Mouse (Mus musculus): ENCODE data around the gene Smad6. TPM values are rescaled to one million over a fixed set of nuclear protein-coding genes. Genes with fewer than 3 reads are reported as not detected.

Gene Smad6
- polyA plus RNA-seq, 2 experiments, result 1.8 to 3.9 TPM

- ATAC-seq (ENCODE audit: insufficient read depth) (no peak), DNase-seq (ENCODE audit: low read depth in 3 of 3, low spot score in 3 of 3) (no peak)
- H3K9me3 ChIP-seq (ENCODE audit: control insufficient read depth, low read length), result no peaks in the 10 kb centered on the region
- no peaks in the 10 kb centered on the region for H3K27me3 ChIP-seq (ENCODE audit: control insufficient read depth, insufficient read depth, low read length)
- H3K9ac ChIP-seq (replicated peaks), result no peak overlapping the region
- TF ChIP-seq EP300 (IDR thresholded peaks at IDR 0.05; ENCODE audit: low read depth), result no peak
- TF ChIP-seq CTCF (IDR thresholded peaks at IDR 0.05; ENCODE audit: low read depth), result no peak
- 0 out of 4 replicates have a peak, but pooled peaks cover 0 to 2% of the 10 kb centered on the region in 2 experiments for H3K4me1 ChIP-seq (replicated peaks; ENCODE audit: control insufficient read depth in 2 of 2, insufficient read depth in 2 of 2, low read length in 1 of 2)
- H3K4me3 ChIP-seq (ENCODE audit: insufficient read depth in 1 of 2, low read depth in 2 of 2, low read length in 2 of 2), result no peak overlapping the region
- no peak overlapping the region for H3K4me2 ChIP-seq (ENCODE audit: low read depth)
- H3K27ac ChIP-seq, result no peak overlapping the region
- H3K36me3 ChIP-seq (replicated peaks; ENCODE audit: control insufficient read depth, insufficient read depth, low read depth), result no peaks in the 10 kb centered on the region
- 42% methylated on average over 9 of the region's 9 CpGs for WGBS (ENCODE audit: insufficient replicate concordance)
Measured at GRCm38 (mm10) chr9:63912051-63912450, 109.8 kb downstream of the Smad6 start.

- Histone ChIP-seq H3K27ac (no peak overlapping the region), H3K36me3 (replicated peaks; ENCODE audit: control insufficient read depth, insufficient read depth, low read depth) (no peaks in the 10 kb centered on the region), H3K9me3 (ENCODE audit: control insufficient read depth, low read length) (no peaks in the 10 kb centered on the region), H3K27me3 (ENCODE audit: control insufficient read depth, insufficient read depth, low read length) (no peaks in the 10 kb centered on the region), H3K4me2 (ENCODE audit: low read depth) (no peak overlapping the region), H3K4me3 (ENCODE audit: insufficient read depth in 1 of 2, low read depth in 2 of 2, low read length in 2 of 2) (no peak overlapping the region), H3K4me1 (replicated peaks; ENCODE audit: control insufficient read depth in 2 of 2, insufficient read depth in 2 of 2, low read length in 1 of 2) (no peaks in the 10 kb centered on the region), H3K9ac (replicated peaks) (no peak overlapping the region)
- DNase-seq (ENCODE audit: low read depth in 3 of 3, low spot score in 3 of 3), result peak; percentile 38 to 45 (median 41)
- no peak for ATAC-seq (ENCODE audit: insufficient read depth)
- 9% methylated on average over 5 of the region's 5 CpGs for WGBS (ENCODE audit: insufficient replicate concordance)
- TF ChIP-seq CTCF (IDR thresholded peaks at IDR 0.05; ENCODE audit: low read depth) (peak; percentile 99), EP300 (IDR thresholded peaks at IDR 0.05; ENCODE audit: low read depth) (no peak)
Measured at GRCm38 (mm10) chr9:63909618-63910017, 112.2 kb downstream of the Smad6 start.

GRCm38 (mm10) chr9:63904543-63904942, 117.3 kb downstream of the Smad6 start:
- no peak for ATAC-seq (ENCODE audit: insufficient read depth)
- Histone ChIP-seq H3K9ac (replicated peaks) (no peak overlapping the region), H3K4me2 (ENCODE audit: low read depth) (no peak overlapping the region)

More at GRCm38 (mm10) chr9:63904543-63904942, 117.3 kb downstream of the Smad6 start:
- no peaks in the 10 kb centered on the region for H3K4me1 ChIP-seq (replicated peaks; ENCODE audit: control insufficient read depth in 2 of 2, insufficient read depth in 2 of 2, low read length in 1 of 2)
- TF ChIP-seq EP300 (IDR thresholded peaks at IDR 0.05; ENCODE audit: low read depth), result no peak
- peak; percentile 37 for TF ChIP-seq CTCF (IDR thresholded peaks at IDR 0.05; ENCODE audit: low read depth)
- no peaks in the 10 kb centered on the region for H3K9me3 ChIP-seq (ENCODE audit: control insufficient read depth, low read length)
- DNase-seq (ENCODE audit: low read depth in 3 of 3, low spot score in 3 of 3), result no peak
- H3K27ac ChIP-seq, result no peak overlapping the region
- no peaks in the 10 kb centered on the region for H3K36me3 ChIP-seq (replicated peaks; ENCODE audit: control insufficient read depth, insufficient read depth, low read depth)
- H3K4me3 ChIP-seq (ENCODE audit: insufficient read depth in 1 of 2, low read depth in 2 of 2, low read length in 2 of 2), result no peak overlapping the region
- no peaks in the 10 kb centered on the region for H3K27me3 ChIP-seq (ENCODE audit: control insufficient read depth, insufficient read depth, low read length)
- WGBS (ENCODE audit: insufficient replicate concordance), result 62% methylated on average over 2 of the region's 2 CpGs

Other genes with a start within 250 kb of the Smad6 start
- 0.02 TPM in 1 of 2 replicates, not detected in the other for gene Lctl, start 95.1 kb upstream of the Smad6 start, polyA plus RNA-seq (2012; rRNA removed)
- not detected in 2 replicates for gene Lctl, start 95.1 kb upstream of the Smad6 start, polyA plus RNA-seq (2014; fragmentation: Nextera tagmentation; extraction: Ambion mirVana)
- gene Zwilch, start 151.0 kb upstream of the Smad6 start, polyA plus RNA-seq (2012; rRNA removed), result 15.1 and 34.4 TPM in 2 replicates
- gene Zwilch, start 151.0 kb upstream of the Smad6 start, polyA plus RNA-seq (2014; fragmentation: Nextera tagmentation; extraction: Ambion mirVana), result 11.8 and 14.6 TPM in 2 replicates
- 583 and 863 TPM in 2 replicates for gene Rpl4, start 151.3 kb upstream of the Smad6 start, polyA plus RNA-seq (2012; rRNA removed)
- gene Rpl4, start 151.3 kb upstream of the Smad6 start, polyA plus RNA-seq (2014; fragmentation: Nextera tagmentation; extraction: Ambion mirVana), result 840 and 926 TPM in 2 replicates
- gene Snapc5, start 157.2 kb upstream of the Smad6 start, polyA plus RNA-seq (2012; rRNA removed), result 4.2 and 11.5 TPM in 2 replicates
- 7.5 and 8.3 TPM in 2 replicates for gene Snapc5, start 157.2 kb upstream of the Smad6 start, polyA plus RNA-seq (2014; fragmentation: Nextera tagmentation; extraction: Ambion mirVana)
- 0.06 and 0.13 TPM in 2 replicates for gene Uchl4, start 213.1 kb upstream of the Smad6 start, polyA plus RNA-seq (2012; rRNA removed)
- gene Uchl4, start 213.1 kb upstream of the Smad6 start, polyA plus RNA-seq (2014; fragmentation: Nextera tagmentation; extraction: Ambion mirVana), result 0.75 and 0.77 TPM in 2 replicates
- 11.7 and 13.5 TPM in 2 replicates for gene Map2k1, start 231.6 kb upstream of the Smad6 start, polyA plus RNA-seq (2012; rRNA removed)
- 24.9 and 25.7 TPM in 2 replicates for gene Map2k1, start 231.6 kb upstream of the Smad6 start, polyA plus RNA-seq (2014; fragmentation: Nextera tagmentation; extraction: Ambion mirVana)